Mouse (Mus musculus): ENCODE results near the gene Sult2a2.
"Not testable (repeated sequence)": the region's sequence is repeated elsewhere in the genome, so short reads cannot be mapped to it uniquely, and the experiment has no call there.

Gene Sult2a2

DNA sequence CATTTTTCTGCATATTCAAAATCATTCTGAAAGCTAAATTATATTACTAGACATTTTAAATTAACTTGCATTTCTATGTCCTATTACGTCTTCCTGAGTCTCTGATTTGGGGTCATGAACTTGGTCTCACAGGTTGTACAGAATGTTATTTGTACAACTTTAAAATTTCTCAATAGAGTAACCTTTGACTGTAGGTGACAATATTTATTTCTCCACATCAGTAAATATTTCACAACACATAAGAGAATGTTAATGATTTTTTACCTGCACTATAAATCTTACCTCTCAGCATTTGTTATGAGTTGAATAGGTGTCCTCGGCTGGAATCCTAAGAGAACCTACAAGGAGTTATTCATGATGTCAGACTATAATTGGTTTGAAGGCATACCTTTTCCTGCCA lies at the start of gene Sult2a2:
Gene Sult2a2, plus strand, starts transcription at position 301 of the 400 bp plus-strand sequence.
- DNase-seq (ENCODE audit: low read depth, low spot score): not testable (repeated sequence)

- peak; percentile 0 for DNase-seq (ENCODE audit: low read depth, low spot score)
Measured at GRCm38 (mm10) chr7:13813913-13814312, 80.6 kb downstream of the Sult2a2 start.

Measured in brain, adult 2 months (tissue).